8 mouse cellular contexts compared by ENCODE assay signal in genomic region chr19:43487429-43487828, GRCm38 (mm10). TPM values are rescaled to one million over a fixed set of nuclear protein-coding genes. Genes with fewer than 3 reads are reported as not detected.
DNase-seq lines count a peak whose midpoint lies in the region; ATAC-seq and TF ChIP-seq lines count a peak whose summit lies in the region.

No protein-coding gene starts in this region.

- H3K27me3 ChIP-seq in forebrain, postnatal 0 days (ENCODE audit: insufficient read depth, low read length) = no peaks in the 10 kb centered on the region
- H3K27me3 ChIP-seq in forebrain, embryonic 12.5 days = no peaks in the 10 kb centered on the region
- no peaks in the 10 kb centered on the region for H3K27me3 ChIP-seq in liver, adult 2 months (ENCODE audit: control insufficient read depth, insufficient read depth, low read length)
- H3K27me3 ChIP-seq in liver, embryonic 12.5 days (replicated peaks) = 0 out of 2 replicates have a peak, but pooled peaks cover 4% of the 10 kb centered on the region

- no peak overlapping the region for H3K4me3 ChIP-seq in forebrain, postnatal 0 days (ENCODE audit: low read depth, low read length)
- H3K4me3 ChIP-seq in forebrain, embryonic 12.5 days (replicated peaks) = no peak overlapping the region
- H3K4me3 ChIP-seq in liver, adult 2 months (ENCODE audit: insufficient read depth, low read depth, low read length) = no peak overlapping the region
- no peak overlapping the region for H3K4me3 ChIP-seq in liver, embryonic 12.5 days

- peaks cover 7% of the 10 kb centered on the region; the same call in 1 of the 2 replicates for H3K36me3 ChIP-seq in forebrain, postnatal 0 days (ENCODE audit: insufficient read depth)
- no peaks in the 10 kb centered on the region for H3K36me3 ChIP-seq in forebrain, embryonic 12.5 days (replicated peaks)
- no peaks in the 10 kb centered on the region for H3K36me3 ChIP-seq in liver, adult 2 months (ENCODE audit: control insufficient read depth, insufficient read depth, low read length)
- H3K36me3 ChIP-seq in liver, embryonic 12.5 days = no peaks in the 10 kb centered on the region

- TF ChIP-seq CTCF in forebrain, postnatal 0 days (IDR thresholded peaks at IDR 0.05; ENCODE audit: low read depth) = peak; percentile 69
- TF ChIP-seq CTCF in liver, adult 2 months (IDR thresholded peaks at IDR 0.05; ENCODE audit: low read depth, low read length) = peak; percentile 56

- no peak for DNase-seq in forebrain, postnatal 0 days
- DNase-seq in liver, adult 2 months (ENCODE audit: extremely low read depth, low read depth, low spot score) = peak; percentile 72
- DNase-seq in cerebellum, postnatal 10 days = peak; percentile 72 to 82
- peak; percentile 77 for DNase-seq in lung, postnatal 36 days
- no peak for DNase-seq in spleen, postnatal 4 days (ENCODE audit: low spot score in 2 of 2)

- no peaks in the 10 kb centered on the region for H3K79me2 ChIP-seq in liver, adult 2 months (ENCODE audit: control insufficient read depth, insufficient read depth, low read length)

- H3K9ac ChIP-seq in forebrain, postnatal 0 days = no peak overlapping the region
- no peak overlapping the region for H3K9ac ChIP-seq in forebrain, embryonic 12.5 days
- H3K9ac ChIP-seq in liver, adult 2 months (ENCODE audit: low read depth, low read length) = no peak overlapping the region
- H3K9ac ChIP-seq in liver, embryonic 12.5 days = no peak overlapping the region

- H3K4me1 ChIP-seq in forebrain, postnatal 0 days (ENCODE audit: insufficient read depth) = no peaks in the 10 kb centered on the region
- H3K4me1 ChIP-seq in forebrain, embryonic 12.5 days = no peaks in the 10 kb centered on the region
- H3K4me1 ChIP-seq in liver, adult 2 months (ENCODE audit: control insufficient read depth, insufficient read depth, low read length) = no peaks in the 10 kb centered on the region
- no peaks in the 10 kb centered on the region for H3K4me1 ChIP-seq in liver, embryonic 12.5 days

- ATAC-seq in forebrain, postnatal 0 days = no peak
- ATAC-seq in forebrain, embryonic 12.5 days (ENCODE audit: low FRiP score) = no peak
- ATAC-seq in liver, embryonic 12.5 days = no peak
- ATAC-seq in activated CD4-positive, CD25-positive, alpha-beta regulatory T cell, adult 4 months = no peak

- no peak for TF ChIP-seq POLR2A in liver, adult 2 months (IDR thresholded peaks at IDR 0.05; ENCODE audit: extremely low read depth, insufficient read depth, low read length)

- no peak overlapping the region for H3K27ac ChIP-seq in forebrain, postnatal 0 days (ENCODE audit: low read depth, low read length)
- no peak overlapping the region for H3K27ac ChIP-seq in forebrain, embryonic 12.5 days
- no peak overlapping the region for H3K27ac ChIP-seq in liver, adult 2 months (replicated peaks; ENCODE audit: insufficient read depth, low read depth, low read length)
- no peak overlapping the region for H3K27ac ChIP-seq in liver, embryonic 12.5 days

- H3K4me2 ChIP-seq in forebrain, postnatal 0 days (ENCODE audit: low read depth) = no peak overlapping the region
- H3K4me2 ChIP-seq in forebrain, embryonic 12.5 days = no peak overlapping the region
- no peak overlapping the region for H3K4me2 ChIP-seq in liver, embryonic 12.5 days

- 44% methylated on average over 3 of the region's 3 CpGs for WGBS in forebrain, postnatal 0 days
- WGBS in forebrain, embryonic 12.5 days = 50% methylated on average over 3 of the region's 3 CpGs
- 24% methylated on average over 3 of the region's 3 CpGs for WGBS in liver, adult 2 months
- WGBS in liver, embryonic 12.5 days (ENCODE audit: insufficient replicate concordance) = 21% methylated on average over 3 of the region's 3 CpGs

- no peaks in the 10 kb centered on the region for H3K9me3 ChIP-seq in forebrain, postnatal 0 days (ENCODE audit: low read length)
- H3K9me3 ChIP-seq in forebrain, embryonic 12.5 days = no peaks in the 10 kb centered on the region
- no peaks in the 10 kb centered on the region for H3K9me3 ChIP-seq in liver, embryonic 12.5 days (replicated peaks)

RNA-seq across cellular contexts. Expression of gene Got1, which starts 37.0 kb away (rescaled TPM):
- 86.1 and 88.2 TPM in 2 replicates for total RNA-seq in forebrain, postnatal 0 days (2014; rRNA removed)
- 85.4 and 101 TPM in 2 replicates for polyA plus RNA-seq in forebrain, postnatal 0 days (2015; fragmentation: Nextera tagmentation; extraction: Ambion mirVana)
- 57.6 and 58.8 TPM in 2 replicates for polyA plus RNA-seq in forebrain, embryonic 12.5 days (2016; fragmentation: Nextera tagmentation; extraction: Ambion mirVana)
- 206 and 278 TPM in 2 replicates for total RNA-seq in liver, adult 2 months (2014; rRNA removed)
- polyA plus RNA-seq in liver, adult 2 months (2012; rRNA removed) = 272 and 286 TPM in 2 replicates
- polyA plus RNA-seq in liver, embryonic 12.5 days (2016; fragmentation: Nextera tagmentation; extraction: Ambion mirVana) = 24.0 and 27.6 TPM in 2 replicates
- 10 to 100 TPM; 37.1 to 54.8 TPM for polyA plus RNA-seq in activated CD4-positive, CD25-positive, alpha-beta regulatory T cell, adult 4 months (2017; shearing (Covaris generic))

RNA-seq across cellular contexts. Expression of gene Cnnm1, which starts 47.2 kb away (rescaled TPM):
- total RNA-seq in forebrain, postnatal 0 days (2014; rRNA removed) = 6.9 and 7.6 TPM in 2 replicates
- polyA plus RNA-seq in forebrain, postnatal 0 days (2015; fragmentation: Nextera tagmentation; extraction: Ambion mirVana) = 1.7 and 2.1 TPM in 2 replicates
- 0.36 and 0.92 TPM in 2 replicates for polyA plus RNA-seq in forebrain, embryonic 12.5 days (2016; fragmentation: Nextera tagmentation; extraction: Ambion mirVana)
- total RNA-seq in liver, adult 2 months (2014; rRNA removed) = 0.18 and 0.20 TPM in 2 replicates
- polyA plus RNA-seq in liver, adult 2 months (2012; rRNA removed) = 0.05 and 0.11 TPM in 2 replicates
- polyA plus RNA-seq in liver, embryonic 12.5 days (2016; fragmentation: Nextera tagmentation; extraction: Ambion mirVana) = 0.08 and 0.18 TPM in 2 replicates
- not detected for polyA plus RNA-seq in activated CD4-positive, CD25-positive, alpha-beta regulatory T cell, adult 4 months (2017; shearing (Covaris generic))

Comparison
In these comparisons a context has a peak if more than half of its experiments do, and no peak if none do; other contexts are left out.
1. DNase-seq: peak in liver, adult 2 months (single experiment), cerebellum, postnatal 10 days (2 of 2) and lung, postnatal 36 days (single experiment); none in forebrain, postnatal 0 days (single experiment) and spleen, postnatal 4 days (0 of 2).